Mouse (Mus musculus): ENCODE measurements around the gene Duoxa2. TPM values are rescaled to one million over a fixed set of nuclear protein-coding genes. Genes with fewer than 3 reads are reported as not detected.
"Not testable (repeated sequence)": the region's sequence is repeated elsewhere in the genome, so short reads cannot be mapped to it uniquely, and the experiment has no call there.

The Duoxa2 gene
- polyA plus RNA-seq, 1 experiment from 2014 or later, result not detected

GRCm38 (mm10) chr2:122312722-122313417 is 14.2 kb downstream of the Duoxa2 start:
- H3K27ac ChIP-seq, result no peak overlapping the region
- peaks cover 43% of the 10 kb centered on the region for H3K27me3 ChIP-seq (replicated peaks)
- H3K9me3 ChIP-seq, result no peaks in the 10 kb centered on the region
- H3K9ac ChIP-seq, result no peak overlapping the region
- peak; percentile 53; the same call in 1 of the 2 replicates for ATAC-seq (ENCODE audit: low FRiP score, low read depth)
- WGBS, result 4% methylated on average over 27 of the region's 27 CpGs
- H3K36me3 ChIP-seq, result no peaks in the 10 kb centered on the region
- H3K4me3 ChIP-seq, result no peak overlapping the region
- H3K4me1 ChIP-seq, result peaks cover 10% of the 10 kb centered on the region; the same call in 1 of the 2 replicates
- peak overlapping the region; percentile 50 for H3K4me2 ChIP-seq (replicated peaks)

DNA sequence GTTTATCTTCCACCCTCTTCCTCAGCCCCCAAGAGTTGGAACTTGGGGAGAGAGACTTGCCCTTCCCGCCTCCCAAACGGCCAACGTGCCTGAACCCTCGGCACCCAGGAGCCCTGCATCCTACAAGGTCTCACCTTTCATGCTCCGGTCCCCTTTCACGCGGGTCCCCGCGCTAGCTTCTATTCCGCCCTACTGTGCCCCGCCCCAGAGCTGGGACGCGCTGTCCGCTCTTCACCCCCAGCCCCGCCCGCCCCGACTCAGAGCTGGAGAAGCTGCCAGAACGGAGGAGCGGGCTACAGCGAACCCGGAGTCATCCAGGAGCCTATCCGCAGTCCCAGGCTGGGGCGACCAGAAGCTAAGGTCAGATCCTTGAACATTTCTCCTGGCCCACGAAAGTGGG is 14.8 kb downstream of the Duoxa2 start, which contains the start of gene Duoxa1:
Gene Duoxa1 (minus strand): TSS at position 195 of the 400 bp plus-strand sequence.
- H3K27ac ChIP-seq, result no peak within 1 kb of the TSS
- 6% methylated on average over 24 of the region's 24 CpGs for WGBS
- H3K9ac ChIP-seq, result no peak within 1 kb of the TSS
- H3K9me3 ChIP-seq, result no peaks in the 10 kb centered on the region
- H3K27me3 ChIP-seq (replicated peaks), result peaks cover 43% of the 10 kb centered on the region
- H3K4me3 ChIP-seq, result no peak within 1 kb of the TSS
- H3K36me3 ChIP-seq, result no peaks in the 10 kb centered on the region
- H3K4me1 ChIP-seq, result peaks cover 10% of the 10 kb centered on the region; the same call in 1 of the 2 replicates
- peak within 1 kb of the TSS; percentile 50 for H3K4me2 ChIP-seq (replicated peaks)
- ATAC-seq (ENCODE audit: low FRiP score, low read depth), result no peak

DNA sequence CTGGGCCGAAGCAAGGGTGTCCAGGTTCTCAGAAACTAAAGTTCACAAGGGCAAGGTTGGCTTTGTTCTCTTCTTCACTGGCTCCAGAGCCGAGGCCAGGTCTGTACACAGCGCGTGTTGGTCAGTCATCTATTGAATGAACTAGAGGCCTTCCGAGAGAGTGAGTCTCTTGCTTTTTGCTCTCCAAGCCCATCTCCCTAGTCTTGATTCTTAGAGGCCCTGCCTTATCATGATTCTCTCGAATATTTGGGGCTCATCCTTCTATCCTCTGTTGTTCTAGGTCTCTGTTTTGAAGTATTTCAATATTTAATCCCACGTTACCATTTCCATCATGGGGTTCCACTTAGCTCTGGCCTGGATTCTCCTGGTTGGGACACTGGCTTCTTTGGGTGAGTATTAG is 16.7 kb downstream of the Duoxa2 start, which contains the start of gene Duox1:
Gene Duox1 (plus strand): TSS at position 301 of the 400 bp plus-strand sequence.
- WGBS, result 84% methylated on average over 7 of the region's 7 CpGs
- no peak for ATAC-seq (ENCODE audit: low FRiP score, low read depth)
- Histone ChIP-seq H3K27ac (no peak within 1 kb of the TSS), H3K27me3 (replicated peaks) (peaks cover 43% of the 10 kb centered on the region), H3K4me1 (peaks cover 10% of the 10 kb centered on the region; the same call in 1 of the 2 replicates), H3K4me3 (no peak within 1 kb of the TSS), H3K36me3 (no peaks in the 10 kb centered on the region), H3K4me2 (replicated peaks) (no peak within 1 kb of the TSS), H3K9ac (no peak within 1 kb of the TSS), H3K9me3 (no peaks in the 10 kb centered on the region)

DNA sequence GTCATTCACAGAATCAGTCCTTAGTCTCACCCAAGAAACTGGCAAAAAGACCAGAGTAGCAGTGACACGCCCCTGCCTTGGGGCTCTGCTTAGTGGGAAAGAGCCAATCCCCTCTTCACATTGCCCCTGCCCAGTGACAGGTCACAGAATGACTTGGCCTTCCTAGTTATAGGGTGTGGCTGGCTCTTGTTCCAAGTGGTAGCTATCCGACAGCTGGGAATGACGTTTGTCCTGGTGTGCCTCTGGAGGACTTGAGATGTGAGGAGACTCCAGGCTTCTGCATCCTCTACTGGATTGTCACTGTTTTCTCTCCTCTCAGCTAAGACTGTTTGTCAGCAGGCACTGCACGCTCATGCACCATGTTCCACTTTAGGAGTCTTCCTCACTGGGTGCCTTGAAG is 18.7 kb downstream of the Duoxa2 start:
- no peaks in the 10 kb centered on the region for H3K9me3 ChIP-seq
- H3K4me3 ChIP-seq, result no peak overlapping the region
- H3K9ac ChIP-seq, result no peak overlapping the region
- no peak for ATAC-seq (ENCODE audit: low FRiP score, low read depth)
- peaks cover 10% of the 10 kb centered on the region; the same call in 1 of the 2 replicates for H3K4me1 ChIP-seq
- H3K36me3 ChIP-seq, result no peaks in the 10 kb centered on the region
- no peak overlapping the region for H3K27ac ChIP-seq
- WGBS, result 71% methylated on average over 4 of the region's 4 CpGs
- no peak overlapping the region for H3K4me2 ChIP-seq (replicated peaks)
- peaks cover 31% of the 10 kb centered on the region for H3K27me3 ChIP-seq (replicated peaks)

GRCm38 (mm10) chr2:122323960-122324359 is 25.3 kb downstream of the Duoxa2 start:
- Histone ChIP-seq H3K9me3 (no peaks in the 10 kb centered on the region), H3K4me3 (no peak overlapping the region), H3K27ac (no peak overlapping the region), H3K9ac (no peak overlapping the region), H3K4me2 (replicated peaks) (no peak overlapping the region), H3K36me3 (no peaks in the 10 kb centered on the region), H3K27me3 (replicated peaks) (no peaks in the 10 kb centered on the region), H3K4me1 (no peaks in the 10 kb centered on the region)
- 63% methylated on average over 3 of the region's 3 CpGs for WGBS
- ATAC-seq (ENCODE audit: low FRiP score, low read depth), result no peak

GRCm38 (mm10) chr2:122324586-122324985 is 25.9 kb downstream of the Duoxa2 start:
- Histone ChIP-seq H3K27ac (no peak overlapping the region), H3K36me3 (no peaks in the 10 kb centered on the region), H3K27me3 (replicated peaks) (no peaks in the 10 kb centered on the region), H3K4me1 (no peaks in the 10 kb centered on the region), H3K9me3 (no peaks in the 10 kb centered on the region), H3K9ac (no peak overlapping the region), H3K4me2 (replicated peaks) (no peak overlapping the region), H3K4me3 (no peak overlapping the region)
- WGBS, result 79% methylated on average over 3 of the region's 3 CpGs
- no peak for ATAC-seq (ENCODE audit: low FRiP score, low read depth)

DNA sequence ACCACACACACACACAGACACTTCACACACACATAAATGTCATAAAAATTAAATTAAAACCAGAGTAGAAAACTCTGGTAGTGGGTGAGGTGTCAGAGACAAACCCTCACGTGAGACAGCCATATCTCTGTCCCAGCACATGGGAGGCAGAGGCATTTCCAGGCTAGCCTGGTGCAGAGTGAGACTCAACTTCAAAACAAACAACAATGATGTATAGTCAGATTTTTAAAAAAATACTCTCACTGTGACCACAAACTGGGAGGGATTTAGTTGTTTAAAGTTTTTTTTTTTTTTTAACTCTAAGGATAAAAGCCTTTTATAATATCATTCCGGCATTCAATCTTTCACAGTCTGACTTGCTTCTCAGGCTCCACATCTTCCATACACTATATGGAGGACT is 26.7 kb downstream of the Duoxa2 start:
- H3K4me3 ChIP-seq, result no peak overlapping the region
- no peaks in the 10 kb centered on the region for H3K36me3 ChIP-seq
- H3K4me1 ChIP-seq, result no peaks in the 10 kb centered on the region
- no peak overlapping the region for H3K9ac ChIP-seq
- no peak overlapping the region for H3K4me2 ChIP-seq (replicated peaks)
- WGBS, result 83% methylated on average over 2 of the region's 2 CpGs
- no peaks in the 10 kb centered on the region for H3K27me3 ChIP-seq (replicated peaks)
- H3K9me3 ChIP-seq, result no peaks in the 10 kb centered on the region
- no peak overlapping the region for H3K27ac ChIP-seq
- no peak for ATAC-seq (ENCODE audit: low FRiP score, low read depth)

- no peak overlapping the region for H3K4me2 ChIP-seq (replicated peaks)
- H3K9me3 ChIP-seq, result no peaks in the 10 kb centered on the region
- no peak for ATAC-seq (ENCODE audit: low FRiP score, low read depth)
- 73% methylated on average over 3 of the region's 3 CpGs for WGBS
- no peaks in the 10 kb centered on the region for H3K27me3 ChIP-seq (replicated peaks)
- H3K27ac ChIP-seq, result no peak overlapping the region
- no peak overlapping the region for H3K4me3 ChIP-seq
- H3K36me3 ChIP-seq, result no peaks in the 10 kb centered on the region
- no peak overlapping the region for H3K9ac ChIP-seq
- H3K4me1 ChIP-seq, result no peaks in the 10 kb centered on the region
Observed at GRCm38 (mm10) chr2:122327986-122328385, 29.3 kb downstream of the Duoxa2 start.

DNA sequence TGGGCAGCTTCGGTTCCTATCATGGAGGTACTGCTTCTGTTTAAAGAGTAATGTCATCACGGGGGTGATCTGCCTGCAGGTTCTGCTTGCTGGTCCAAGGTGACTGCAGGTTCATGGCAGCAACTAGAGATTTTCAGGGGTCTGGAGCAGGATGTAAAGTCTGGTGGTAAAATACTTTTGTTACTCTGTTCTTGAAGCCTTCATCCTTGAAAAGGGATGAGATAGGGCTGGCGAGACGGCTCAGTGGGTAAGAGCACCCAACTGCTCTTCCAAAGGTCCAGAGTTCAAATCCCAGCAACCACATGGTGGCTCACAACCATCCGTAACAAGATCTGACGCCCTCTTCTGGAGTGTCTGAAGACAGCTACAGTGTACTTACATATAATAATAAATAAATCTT is 31.6 kb downstream of the Duoxa2 start:
- not testable (repeated sequence) for H3K4me1 ChIP-seq; H3K9me3 ChIP-seq; H3K27me3 ChIP-seq (replicated peaks); H3K9ac ChIP-seq; ATAC-seq (ENCODE audit: low FRiP score, low read depth); H3K4me2 ChIP-seq (replicated peaks); H3K36me3 ChIP-seq; H3K27ac ChIP-seq; H3K4me3 ChIP-seq
- WGBS, result 84% methylated on average over 6 of the region's 6 CpGs

GRCm38 (mm10) chr2:122332222-122332621 is 33.5 kb downstream of the Duoxa2 start:
- Histone ChIP-seq H3K4me3 (no peak overlapping the region), H3K27me3 (replicated peaks) (no peaks in the 10 kb centered on the region), H3K9ac (no peak overlapping the region), H3K36me3 (no peaks in the 10 kb centered on the region), H3K4me1 (no peaks in the 10 kb centered on the region), H3K27ac (no peak overlapping the region), H3K9me3 (no peaks in the 10 kb centered on the region), H3K4me2 (replicated peaks) (no peak overlapping the region)
- WGBS, result 86% methylated on average over 3 of the region's 3 CpGs
- no peak for ATAC-seq (ENCODE audit: low FRiP score, low read depth)

- Histone ChIP-seq H3K4me3 (no peak overlapping the region), H3K27ac (no peak overlapping the region), H3K4me2 (replicated peaks) (no peak overlapping the region), H3K4me1 (no peaks in the 10 kb centered on the region), H3K27me3 (replicated peaks) (no peaks in the 10 kb centered on the region), H3K9ac (no peak overlapping the region), H3K9me3 (no peaks in the 10 kb centered on the region), H3K36me3 (no peaks in the 10 kb centered on the region)
- 80% methylated on average over 3 of the region's 3 CpGs for WGBS
- ATAC-seq (ENCODE audit: low FRiP score, low read depth), result no peak
Observed at GRCm38 (mm10) chr2:122334170-122334569, 35.5 kb downstream of the Duoxa2 start.

DNA sequence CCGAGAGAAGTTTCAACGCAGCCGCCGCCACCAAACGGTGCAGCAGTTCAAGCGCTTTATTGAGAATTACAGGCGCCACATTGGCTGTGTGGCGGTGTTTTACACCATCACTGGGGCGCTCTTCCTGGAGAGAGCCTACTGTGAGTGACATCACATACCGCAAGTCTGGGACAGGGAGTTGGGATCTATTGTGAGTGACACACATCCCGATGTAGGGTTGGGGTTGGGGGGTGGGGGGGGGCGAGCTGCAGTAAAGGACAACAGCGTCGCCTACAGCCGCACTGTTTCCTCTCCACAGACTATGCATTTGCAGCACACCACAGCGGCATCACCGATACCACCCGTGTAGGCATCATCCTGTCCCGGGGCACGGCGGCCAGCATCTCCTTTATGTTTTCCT is 38.6 kb downstream of the Duoxa2 start:
- ATAC-seq (ENCODE audit: low FRiP score, low read depth), result peak; percentile 48; the same call in 1 of the 2 replicates
- H3K4me3 ChIP-seq, result no peak overlapping the region
- peak overlapping the region; percentile 33 for H3K4me2 ChIP-seq (replicated peaks)
- WGBS, result 65% methylated on average over 21 of the region's 21 CpGs
- H3K4me1 ChIP-seq, result no peaks in the 10 kb centered on the region
- H3K36me3 ChIP-seq, result no peaks in the 10 kb centered on the region
- 0 out of 2 replicates have a peak overlapping the region, but pooled peaks have one; percentile 1 for H3K9ac ChIP-seq
- no peaks in the 10 kb centered on the region for H3K9me3 ChIP-seq
- H3K27me3 ChIP-seq (replicated peaks), result no peaks in the 10 kb centered on the region
- H3K27ac ChIP-seq, result no peak overlapping the region

Data from neural tube, embryonic 12.5 days (tissue).